Mouse (Mus musculus): Measurements from ENCODE around the gene Uckl1. TPM values are rescaled to one million over a fixed set of nuclear protein-coding genes. Genes with fewer than 3 reads are reported as not detected.

Gene Uckl1
- total and polyA plus RNA-seq, 3 experiments = 16.0 to 31.9 (median 18.7) TPM

- Histone ChIP-seq H3K4me2 (ENCODE audit: insufficient read depth, low read depth, poor library complexity, severe bottlenecking) (no peak overlapping the region), H3K4me1 (ENCODE audit: control insufficient read depth in 1 of 2, insufficient read depth in 2 of 2) (peaks cover 0 to 7% of the 10 kb centered on the region in 2 experiments; a peak in 2 of 4 replicates), H3K4me3 (replicated peaks in 1 of 3; ENCODE audit: low read depth in 2 of 3, low read length in 2 of 3, poor library complexity in 1 of 3) (no peak overlapping the region), H3K27me3 (replicated peaks) (no peaks in the 10 kb centered on the region), H3K27ac (ENCODE audit: insufficient read depth, low read depth) (no peak overlapping the region), H3K9ac (ENCODE audit: insufficient read depth, low read depth) (no peak overlapping the region), H3K9me3 (replicated peaks; ENCODE audit: low read length) (no peaks in the 10 kb centered on the region), H3K36me3 (replicated peaks in 1 of 2; ENCODE audit: control insufficient read depth in 1 of 2, insufficient read depth in 1 of 2, low read length in 1 of 2) (peaks cover 35 to 63% of the 10 kb centered on the region in 2 experiments), H3K79me2 (replicated peaks; ENCODE audit: control insufficient read depth, extremely low read depth, insufficient read depth, poor library complexity, severe bottlenecking) (no peaks in the 10 kb centered on the region)
- dilution Hi-C loops (cut with MboI; ENCODE audit: extremely low pct_ligation_motif_present, extremely low pct_unique_long_range_greater_than_20kb, low sequenced_read_pairs) = no loop called here
- in situ Hi-C loops (cut with MboI; ENCODE audit: low pct_ligation_motif_present, low pct_unique_long_range_greater_than_20kb, low sequenced_read_pairs) = no loop called here
- DNase-seq (ENCODE audit: extremely low read depth) = peak; percentile 54
- TF ChIP-seq NELFE (IDR thresholded peaks at IDR 0.05; ENCODE audit: low read depth, low read length) (0 out of 2 replicates have a peak, but pooled peaks have one; percentile 29), MEF2A (IDR thresholded peaks at IDR 0.05; ENCODE audit: borderline replicate concordance, low read depth, low read length) (no peak), POLR2AphosphoS2 (IDR thresholded peaks at IDR 0.05; ENCODE audit: low read depth, low read length) (no peak), RAD21 (IDR thresholded peaks at IDR 0.05; ENCODE audit: low read depth, low read length) (peak; percentile 76), CTCF (conservative IDR thresholded peaks at IDR 0.05 in 1 of 2, IDR thresholded peaks at IDR 0.05 in 1 of 2; ENCODE audit: low read depth in 2 of 2, low read length in 2 of 2) (peak; percentile 66 to 88), ELF1 (IDR thresholded peaks at IDR 0.05; ENCODE audit: low read depth, low read length) (0 out of 2 replicates have a peak, but pooled peaks have one; percentile 12), MAZ (IDR thresholded peaks at IDR 0.05; ENCODE audit: low read depth, low read length) (no peak), USF2 (conservative IDR thresholded peaks at IDR 0.05; ENCODE audit: low read depth, low read length) (no peak), RCOR1 (conservative IDR thresholded peaks at IDR 0.05; ENCODE audit: low read depth, low read length) (no peak), SMC3 (IDR thresholded peaks at IDR 0.05; ENCODE audit: low read depth, low read length) (peak; percentile 79), PAX5 (IDR thresholded peaks at IDR 0.05; ENCODE audit: low read length) (no peak), JUN (IDR thresholded peaks at IDR 0.05; ENCODE audit: insufficient read depth, low read depth, low read length) (no peak), ZC3H11A (IDR thresholded peaks at IDR 0.05; ENCODE audit: low read depth, low read length) (peak; percentile 27; the same call in 1 of the 2 replicates)
Measured at GRCm38 (mm10) chr2:181568272-181569008, 16.3 kb downstream of the Uckl1 start.

- Histone ChIP-seq H3K4me1 (ENCODE audit: control insufficient read depth in 1 of 2, insufficient read depth in 2 of 2) (peaks cover 0 to 7% of the 10 kb centered on the region in 2 experiments; a peak in 2 of 4 replicates), H3K36me3 (replicated peaks in 1 of 2; ENCODE audit: control insufficient read depth in 1 of 2, insufficient read depth in 1 of 2, low read length in 1 of 2) (peaks cover 25 to 52% of the 10 kb centered on the region in 2 experiments), H3K9me3 (replicated peaks; ENCODE audit: low read length) (no peaks in the 10 kb centered on the region), H3K4me2 (ENCODE audit: insufficient read depth, low read depth, poor library complexity, severe bottlenecking) (no peak overlapping the region), H3K9ac (ENCODE audit: insufficient read depth, low read depth) (no peak overlapping the region), H3K27me3 (replicated peaks) (no peaks in the 10 kb centered on the region), H3K79me2 (replicated peaks; ENCODE audit: control insufficient read depth, extremely low read depth, insufficient read depth, poor library complexity, severe bottlenecking) (no peaks in the 10 kb centered on the region), H3K4me3 (replicated peaks in 1 of 3; ENCODE audit: low read depth in 2 of 3, low read length in 2 of 3, poor library complexity in 1 of 3) (no peak overlapping the region), H3K27ac (ENCODE audit: insufficient read depth, low read depth) (no peak overlapping the region)
- TF ChIP-seq MEF2A (IDR thresholded peaks at IDR 0.05; ENCODE audit: borderline replicate concordance, low read depth, low read length) (no peak), USF1 (IDR thresholded peaks at IDR 0.05; ENCODE audit: low read depth, low read length) (no peak), PAX5 (IDR thresholded peaks at IDR 0.05; ENCODE audit: low read length) (no peak), ZNF384 (IDR thresholded peaks at IDR 0.05; ENCODE audit: low read depth, low read length) (no peak), MAZ (IDR thresholded peaks at IDR 0.05; ENCODE audit: low read depth, low read length) (no peak), E2F4 (IDR thresholded peaks at IDR 0.05; ENCODE audit: insufficient replicate concordance, low read depth, low read length) (no peak), EP300 (IDR thresholded peaks at IDR 0.05; ENCODE audit: low read length) (no peak), CTCF (conservative IDR thresholded peaks at IDR 0.05 in 1 of 2, IDR thresholded peaks at IDR 0.05 in 1 of 2; ENCODE audit: low read depth in 2 of 2, low read length in 2 of 2) (no peak), ZMIZ1 (IDR thresholded peaks at IDR 0.05; ENCODE audit: low read depth, low read length) (no peak), USF2 (conservative IDR thresholded peaks at IDR 0.05; ENCODE audit: low read depth, low read length) (no peak), ZKSCAN1 (IDR thresholded peaks at IDR 0.05; ENCODE audit: borderline replicate concordance, low read depth, low read length) (no peak), SMC3 (IDR thresholded peaks at IDR 0.05; ENCODE audit: low read depth, low read length) (no peak)
- dilution Hi-C loops (cut with MboI; ENCODE audit: extremely low pct_ligation_motif_present, extremely low pct_unique_long_range_greater_than_20kb, low sequenced_read_pairs) = no loop called here
- no peak for DNase-seq (ENCODE audit: extremely low read depth)
- in situ Hi-C loops (cut with MboI; ENCODE audit: low pct_ligation_motif_present, low pct_unique_long_range_greater_than_20kb, low sequenced_read_pairs) = no loop called here
Measured at GRCm38 (mm10) chr2:181567338-181567737, 17.4 kb downstream of the Uckl1 start.
